Mouse (Mus musculus) mouse trophoblast stem cell (cell line): ENCODE results near the gene Minos1.

Source experiments
- in situ Hi-C, 2 experiments: fragments of 300-500 bp; cut with MseI, MboI; formaldehyde crosslinking; loops; 2 replicates in 1 of 2; 3 replicates in 1 of 2; pipeline ENCODE4 v1.15.1; 2025

Gene Minos1

GRCm38 (mm10) chr4:139095406-139095805 is 35.5 kb downstream of the Minos1 start:
- in situ Hi-C loops, result no loop called here

- in situ Hi-C loops, result no loop called here
Observed at GRCm38 (mm10) chr4:139093196-139093530, 37.8 kb downstream of the Minos1 start.

- in situ Hi-C loops, result no loop called here
Observed at GRCm38 (mm10) chr4:139092356-139093195, 38.3 kb downstream of the Minos1 start, which contains the start of gene Nbl1. Gene Nbl1 (minus strand): TSS chr4:139092993.

- in situ Hi-C loops, result no loop called here
Observed at GRCm38 (mm10) chr4:139091478-139092355, 39.2 kb downstream of the Minos1 start.

- in situ Hi-C loops, result no loop called here
Observed at GRCm38 (mm10) chr4:139091066-139091465, 39.8 kb downstream of the Minos1 start.

- in situ Hi-C loops, result no loop called here
Observed at GRCm38 (mm10) chr4:139090303-139090940, 40.5 kb downstream of the Minos1 start.

GRCm38 (mm10) chr4:139088982-139089671 is 41.8 kb downstream of the Minos1 start:
- in situ Hi-C loops, result no loop called here

- in situ Hi-C loops, result no loop called here
Observed at GRCm38 (mm10) chr4:139086984-139087383, 43.9 kb downstream of the Minos1 start.

GRCm38 (mm10) chr4:139086037-139086436 is 44.9 kb downstream of the Minos1 start:
- in situ Hi-C loops, result no loop called here

GRCm38 (mm10) chr4:139085337-139085736 is 45.6 kb downstream of the Minos1 start:
- in situ Hi-C loops, result no loop called here

- in situ Hi-C loops, result no loop called here
Observed at GRCm38 (mm10) chr4:139082790-139083564, 47.9 kb downstream of the Minos1 start.

GRCm38 (mm10) chr4:139081270-139081931 is 49.5 kb downstream of the Minos1 start:
- in situ Hi-C loops, result no loop called here

- in situ Hi-C loops, result no loop called here
Observed at GRCm38 (mm10) chr4:139080259-139080658, 50.7 kb downstream of the Minos1 start.

- in situ Hi-C loops, result no loop called here
Observed at GRCm38 (mm10) chr4:139079439-139079838, 51.5 kb downstream of the Minos1 start.

- in situ Hi-C loops, result no loop called here
Observed at GRCm38 (mm10) chr4:139078726-139079125, 52.2 kb downstream of the Minos1 start.

GRCm38 (mm10) chr4:139078313-139078712 is 52.6 kb downstream of the Minos1 start:
- in situ Hi-C loops, result no loop called here

- in situ Hi-C loops, result no loop called here
Observed at GRCm38 (mm10) chr4:139075915-139076314, 55.0 kb downstream of the Minos1 start.

GRCm38 (mm10) chr4:139075041-139075711 is 55.7 kb downstream of the Minos1 start, which contains the start of gene Htr6:
Gene Htr6 (minus strand): TSS chr4:139075570.
- in situ Hi-C loops, result no loop called here

GRCm38 (mm10) chr4:139074060-139074459 is 56.9 kb downstream of the Minos1 start:
- in situ Hi-C loops, result loop anchor here in 1 of 2 experiments (5.0 kb wide), 1 partner anchor 152 kb away; no protein-coding TSS in a partner anchor
